Mouse (Mus musculus) brown adipose tissue, adult 24 weeks (tissue): Measurements from ENCODE around the gene Cldn7. TPM values are rescaled to one million over a fixed set of nuclear protein-coding genes. Genes with fewer than 3 reads are reported as not detected.
"Not testable (repeated sequence)": the region's sequence is repeated elsewhere in the genome, so short reads cannot be mapped to it uniquely, and the experiment has no call there.

Experiments used
- H3K27ac ChIP-seq: fragments of 200-500 bp; replicated peaks from 2 replicates; pipeline ENCODE4 v1.5.1; 2012; ENCODE audit warnings: low read depth, mild to moderate bottlenecking, low read length
- H3K4me1 ChIP-seq: fragments of 200-500 bp; 2 replicates; pipeline ENCODE4 v1.6.1; 2012; ENCODE audit warnings: low read length, mixed read lengths; ENCODE audit not compliant: control insufficient read depth, insufficient read depth, insufficient read length
- H3K4me3 ChIP-seq: fragments of 200-500 bp; 2 replicates; pipeline ENCODE4 v1.5.1; 2012; ENCODE audit warnings: low read depth, mild to moderate bottlenecking, low read length, moderate library complexity; ENCODE audit not compliant: insufficient read depth
- polyA plus RNA-seq: library from polyadenylated mRNA; stranded (reverse); fragments of >200 nt; gene quantifications from 2 replicates; pipeline ENCODE4 v1.2.4, GENCODE M21; 2012; ENCODE audit not compliant: missing spikeins, insufficient read depth, insufficient read length

Cldn7 gene
- polyA plus RNA-seq, 1 experiment, result not detected

- Histone ChIP-seq H3K4me1 (peaks cover 12% of the 10 kb centered on the region), H3K27ac (peak overlapping the region; percentile 72)
Observed at GRCm38 (mm10) chr11:69939181-69939580, 25.4 kb upstream of the Cldn7 start.

GRCm38 (mm10) chr11:69939731-69940130 is 24.8 kb upstream of the Cldn7 start:
- Histone ChIP-seq H3K27ac (peak overlapping the region; percentile 72), H3K4me1 (peaks cover 15% of the 10 kb centered on the region), H3K4me3 (no peak overlapping the region)

More at GRCm38 (mm10) chr11:69939181-69939580, 25.4 kb upstream of the Cldn7 start:
- no peak overlapping the region for H3K4me3 ChIP-seq

- peaks cover 24% of the 10 kb centered on the region for H3K4me1 ChIP-seq
- H3K4me3 ChIP-seq, result no peak overlapping the region
- H3K27ac ChIP-seq, result no peak overlapping the region
Observed at GRCm38 (mm10) chr11:69940962-69941361, 23.6 kb upstream of the Cldn7 start.

- H3K4me3 ChIP-seq, result peak overlapping the region; percentile 77
- peak overlapping the region; percentile 92 for H3K27ac ChIP-seq
- H3K4me1 ChIP-seq, result peaks cover 11% of the 10 kb centered on the region; the same call in 1 of the 2 replicates
Observed at GRCm38 (mm10) chr11:69945216-69945615, 19.4 kb upstream of the Cldn7 start.

- Histone ChIP-seq H3K4me1 (peaks cover 11% of the 10 kb centered on the region; the same call in 1 of the 2 replicates), H3K4me3 (peak overlapping the region; percentile 77), H3K27ac (peak overlapping the region; percentile 92)
Observed at GRCm38 (mm10) chr11:69945997-69946891, 18.3 kb upstream of the Cldn7 start.

- peaks cover 11% of the 10 kb centered on the region; the same call in 1 of the 2 replicates for H3K4me1 ChIP-seq
- H3K4me3 ChIP-seq, result peak overlapping the region; percentile 77
- peak overlapping the region; percentile 92 for H3K27ac ChIP-seq
Observed at GRCm38 (mm10) chr11:69947337-69948065, 17.1 kb upstream of the Cldn7 start.

GRCm38 (mm10) chr11:69948066-69948762 is 16.4 kb upstream of the Cldn7 start, which contains the start of gene Slc2a4:
Gene Slc2a4, minus strand, starts transcription at chr11:69948188.
- peak within 1 kb of the TSS; percentile 77 for H3K4me3 ChIP-seq
- peaks cover 11% of the 10 kb centered on the region; the same call in 1 of the 2 replicates for H3K4me1 ChIP-seq
- peak within 1 kb of the TSS; percentile 92 for H3K27ac ChIP-seq

GRCm38 (mm10) chr11:69948763-69949150 is 15.8 kb upstream of the Cldn7 start:
- H3K4me1 ChIP-seq, result peaks cover 11% of the 10 kb centered on the region; the same call in 1 of the 2 replicates
- H3K4me3 ChIP-seq, result peak overlapping the region; percentile 77
- peak overlapping the region; percentile 67 for H3K27ac ChIP-seq

GRCm38 (mm10) chr11:69950807-69951459 is 13.6 kb upstream of the Cldn7 start:
- Histone ChIP-seq H3K4me3 (no peak overlapping the region), H3K4me1 (no peaks in the 10 kb centered on the region), H3K27ac (no peak overlapping the region)

- Histone ChIP-seq H3K4me1 (no peaks in the 10 kb centered on the region), H3K27ac (no peak overlapping the region), H3K4me3 (no peak overlapping the region)
Observed at GRCm38 (mm10) chr11:69952274-69952673, 12.3 kb upstream of the Cldn7 start.

- Histone ChIP-seq H3K4me3 (no peak overlapping the region), H3K27ac (no peak overlapping the region), H3K4me1 (no peaks in the 10 kb centered on the region)
Observed at GRCm38 (mm10) chr11:69953267-69953915, 11.2 kb upstream of the Cldn7 start.

- not testable (repeated sequence) for H3K4me1 ChIP-seq, H3K27ac ChIP-seq, H3K4me3 ChIP-seq
Observed at GRCm38 (mm10) chr11:69955618-69956017, 9.0 kb upstream of the Cldn7 start.

- no peak overlapping the region for H3K4me3 ChIP-seq
- no peak overlapping the region for H3K27ac ChIP-seq
- H3K4me1 ChIP-seq, result no peaks in the 10 kb centered on the region
Observed at GRCm38 (mm10) chr11:69956218-69956617, 8.4 kb upstream of the Cldn7 start.

- Histone ChIP-seq H3K4me3 (no peak overlapping the region), H3K27ac (no peak overlapping the region), H3K4me1 (no peaks in the 10 kb centered on the region)
Observed at GRCm38 (mm10) chr11:69960616-69961015, 4.0 kb upstream of the Cldn7 start.
